Mouse (Mus musculus) retina, postnatal 7 days (tissue): Measurements from ENCODE around the gene Emilin2.

ENCODE experiments used
- DNase-seq: peaks from one replicate; pipeline ENCODE4 v3.0.0-alpha.2; 2012; ENCODE audit warnings: low read depth, low spot score

The Emilin2 gene

GRCm38 (mm10) chr17:71206136-71206893 is 105.5 kb downstream of the Emilin2 start:
- no peak for DNase-seq

GRCm38 (mm10) chr17:71204809-71205091 is 107.0 kb downstream of the Emilin2 start:
- no peak for DNase-seq

GRCm38 (mm10) chr17:71203998-71204808 is 107.6 kb downstream of the Emilin2 start:
- no peak for DNase-seq
